Mouse (Mus musculus) lung, postnatal 25 days (tissue): ENCODE measurements around the gene Xbp1.

Experiments used
- DNase-seq: peaks from one replicate; pipeline ENCODE4 v3.0.0; 2022; ENCODE audit warnings: low spot score

The Xbp1 gene

GRCm38 (mm10) chr11:5571856-5572255 lies 51.4 kb downstream of the Xbp1 start:
- DNase-seq: no peak

- no peak for DNase-seq
Measured at GRCm38 (mm10) chr11:5573821-5574220, 53.4 kb downstream of the Xbp1 start.

GRCm38 (mm10) chr11:5575046-5575445 lies 54.6 kb downstream of the Xbp1 start:
- no peak for DNase-seq
